Mouse (Mus musculus): Measurements from ENCODE around the gene Nckap5.

Gene Nckap5

GRCm38 (mm10) chr1:126765506-126766170 is 65.0 kb downstream of the Nckap5 start:
- DNase-seq (ENCODE audit: low read depth, low spot score) = no peak

- DNase-seq (ENCODE audit: low read depth, low spot score) = no peak
These were observed 66.4 kb downstream of the Nckap5 start for GRCm38 (mm10) chr1:126764201-126764600.

- DNase-seq (ENCODE audit: low read depth, low spot score) = no peak
These were observed 67.4 kb downstream of the Nckap5 start for GRCm38 (mm10) chr1:126763192-126763591.

GRCm38 (mm10) chr1:126760386-126760785 is 70.2 kb downstream of the Nckap5 start:
- DNase-seq (ENCODE audit: low read depth, low spot score) = no peak

- no peak for DNase-seq (ENCODE audit: low read depth, low spot score)
These were observed 74.9 kb downstream of the Nckap5 start for GRCm38 (mm10) chr1:126755682-126756081.

DNA sequence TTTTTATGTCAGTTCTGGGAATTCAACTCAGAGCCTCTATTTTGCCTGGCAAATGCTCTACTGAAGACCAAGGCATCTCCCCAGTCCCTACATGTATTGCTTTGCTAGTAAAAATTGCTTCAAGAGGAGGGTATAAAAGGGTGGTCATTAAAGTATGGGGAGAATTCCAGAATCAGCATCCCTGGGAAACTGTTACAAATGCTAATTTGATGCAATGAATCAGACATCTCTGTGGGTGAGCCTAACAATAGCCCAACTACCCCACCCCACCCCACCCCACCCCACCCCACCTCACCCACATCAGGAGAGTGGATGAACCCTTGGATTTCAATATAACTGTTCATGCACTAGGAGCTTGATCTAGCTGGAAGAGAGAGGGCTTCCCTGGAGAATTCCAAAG is 77.0 kb downstream of the Nckap5 start:
- no peak for DNase-seq (ENCODE audit: low read depth, low spot score)

GRCm38 (mm10) chr1:126752247-126753037 is 78.2 kb downstream of the Nckap5 start:
- DNase-seq (ENCODE audit: low read depth, low spot score) = no peak

DNA sequence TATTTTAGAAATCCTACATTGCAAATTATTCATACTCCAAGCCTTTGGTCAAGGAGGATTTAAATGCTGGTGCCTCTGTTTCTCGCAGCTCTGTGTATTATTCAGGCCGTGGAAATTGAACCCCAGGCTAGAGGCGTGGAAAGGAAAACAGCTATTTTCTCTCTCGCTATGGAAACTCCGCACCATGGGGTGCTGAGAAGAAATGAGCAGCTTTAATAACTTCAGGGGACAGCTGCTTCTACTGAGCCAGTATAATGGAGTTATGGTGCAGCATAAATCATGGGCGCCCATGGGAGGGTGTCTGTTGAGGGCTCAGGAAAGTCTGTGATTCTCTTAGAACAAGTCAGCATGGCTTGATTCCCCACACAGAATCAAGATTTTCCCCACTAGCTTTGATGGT is 79.5 kb downstream of the Nckap5 start:
- DNase-seq (ENCODE audit: low read depth, low spot score) = no peak

DNA sequence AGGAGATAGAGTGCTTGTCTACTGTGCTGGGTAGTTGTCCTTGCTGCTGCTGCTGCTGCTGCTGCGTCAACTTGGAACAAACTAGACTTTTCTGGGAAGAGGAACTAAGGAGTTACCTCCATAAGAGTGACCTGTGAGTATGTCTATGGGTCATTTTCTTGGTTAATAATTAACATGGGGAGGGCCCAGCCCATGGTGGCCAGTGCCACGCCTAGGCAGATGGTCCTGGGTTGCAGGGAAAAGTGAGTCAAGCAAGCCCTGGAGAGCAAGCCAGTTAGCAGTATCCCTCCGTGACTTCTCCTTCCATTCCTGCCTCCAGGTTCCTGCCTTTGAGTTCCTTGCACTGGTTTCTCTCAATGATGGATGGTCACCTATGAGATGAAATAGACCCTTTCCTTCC is 80.4 kb downstream of the Nckap5 start:
- DNase-seq (ENCODE audit: low read depth, low spot score) = no peak

GRCm38 (mm10) chr1:126747914-126748313 is 82.7 kb downstream of the Nckap5 start:
- DNase-seq (ENCODE audit: low read depth, low spot score) = no peak

- DNase-seq (ENCODE audit: low read depth, low spot score) = no peak
These were observed 85.0 kb downstream of the Nckap5 start for GRCm38 (mm10) chr1:126745482-126746136.

DNA sequence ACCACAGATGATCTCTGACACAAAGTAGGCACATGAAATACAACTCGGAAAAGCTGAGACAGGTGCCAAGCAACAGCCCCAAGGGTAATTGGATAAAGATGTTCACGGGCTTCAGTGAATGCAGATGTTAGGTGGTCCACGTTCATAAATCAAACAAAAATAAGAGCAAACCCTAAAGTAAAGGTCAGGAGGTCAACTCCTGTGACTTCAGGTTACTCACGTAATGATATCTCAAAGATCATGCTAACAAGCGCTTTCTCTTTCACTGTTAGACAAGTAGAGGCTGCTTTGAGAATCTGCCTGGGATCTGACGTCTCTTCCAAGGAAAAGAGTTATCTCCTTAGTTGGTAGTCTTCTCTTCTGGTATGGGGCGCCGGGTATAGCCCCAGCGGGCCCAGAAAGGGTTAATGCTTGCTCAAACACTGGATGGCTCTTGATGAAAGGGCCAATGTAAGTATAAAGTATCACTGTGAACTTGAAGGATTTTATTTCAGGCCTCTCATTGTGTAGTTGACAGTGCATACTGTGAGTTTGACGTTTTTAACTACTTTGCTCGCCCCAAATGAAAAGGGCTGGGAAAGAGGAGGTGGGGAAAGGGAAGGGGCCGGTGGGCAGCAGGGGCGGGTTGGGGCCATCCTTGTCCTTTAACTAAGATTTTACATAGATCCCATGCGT is 85.8 kb downstream of the Nckap5 start:
- DNase-seq (ENCODE audit: low read depth, low spot score) = no peak

DNA sequence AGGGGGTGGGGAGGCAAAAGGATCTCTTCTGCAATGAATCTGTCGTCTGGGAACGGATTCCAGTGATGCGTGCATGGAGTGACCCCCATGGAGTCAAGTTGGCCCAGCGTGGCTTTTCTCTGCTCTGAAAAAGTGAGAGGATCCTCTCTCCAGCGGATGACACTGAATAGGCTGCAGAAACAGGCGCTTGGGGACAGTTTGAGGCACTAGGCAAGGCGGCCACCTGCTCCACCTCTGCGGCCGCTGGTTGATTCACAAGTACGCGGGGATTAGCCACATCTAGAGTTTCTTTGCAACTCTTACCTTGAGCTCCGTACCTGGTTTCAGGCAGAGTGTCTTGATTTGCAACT is 92.3 kb downstream of the Nckap5 start:
- no peak for DNase-seq (ENCODE audit: low read depth, low spot score)

DNA sequence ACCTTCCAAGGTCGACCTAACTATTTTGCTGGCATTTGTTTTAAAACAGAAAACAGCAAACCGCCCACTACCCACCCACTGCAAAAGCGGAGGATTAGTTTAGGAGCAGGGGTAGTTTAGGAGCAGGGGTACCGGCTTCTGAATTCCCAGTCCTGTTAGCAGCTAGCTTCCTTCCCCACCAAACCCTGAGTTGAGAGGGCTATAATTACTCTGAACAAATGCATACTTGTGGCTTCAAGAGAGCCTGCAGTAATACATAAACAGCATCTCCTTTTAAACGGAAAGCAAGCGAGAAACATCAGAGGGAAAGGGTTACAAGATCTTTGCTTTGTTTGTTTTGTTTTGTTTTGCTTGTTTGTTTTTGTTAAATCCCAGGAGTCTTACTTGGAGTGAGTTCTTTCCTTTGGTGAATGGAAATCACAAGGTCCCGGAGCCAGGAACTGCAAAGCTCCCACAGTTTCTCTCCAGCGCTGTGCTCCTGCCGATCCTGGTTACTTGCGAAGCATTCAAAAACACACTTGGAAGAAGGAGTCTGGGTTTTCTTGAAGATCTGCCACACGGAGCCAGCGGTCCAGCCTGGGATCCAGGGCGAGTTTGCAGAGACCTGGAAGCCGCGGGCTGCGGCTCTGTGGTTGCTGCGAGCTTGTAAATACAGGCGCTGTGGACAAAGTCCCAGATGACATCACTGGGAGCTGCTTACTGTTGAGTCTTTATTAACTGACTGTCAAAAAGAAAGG is 92.9 kb downstream of the Nckap5 start:
- no peak for DNase-seq (ENCODE audit: low read depth, low spot score)

DNA sequence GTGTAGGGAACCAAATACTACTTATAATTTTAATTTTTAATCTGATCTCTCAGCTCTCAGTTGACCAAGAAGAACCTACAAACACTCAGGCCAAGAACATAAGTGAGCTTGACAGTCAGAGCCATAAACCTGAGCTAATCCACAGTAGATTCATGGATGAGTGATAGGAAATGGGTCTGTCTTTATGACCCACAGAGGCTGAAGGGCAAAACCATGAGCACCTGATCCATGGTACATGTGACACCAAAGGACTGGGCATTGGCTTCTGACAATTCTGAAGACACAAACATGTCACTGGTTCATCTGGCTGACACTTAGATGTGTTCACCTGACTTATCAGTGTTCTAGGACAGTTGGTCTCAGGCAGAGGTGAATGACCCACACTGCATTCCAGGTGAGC is 98.9 kb downstream of the Nckap5 start:
- no peak for DNase-seq (ENCODE audit: low read depth, low spot score)

GRCm38 (mm10) chr1:126726400-126727055 is 104.1 kb downstream of the Nckap5 start:
- DNase-seq (ENCODE audit: low read depth, low spot score) = peak; percentile 40

- DNase-seq (ENCODE audit: low read depth, low spot score) = no peak
These were observed 104.8 kb downstream of the Nckap5 start for GRCm38 (mm10) chr1:126725628-126726367.

GRCm38 (mm10) chr1:126721917-126722316 is 108.7 kb downstream of the Nckap5 start:
- DNase-seq (ENCODE audit: low read depth, low spot score) = no peak

DNA sequence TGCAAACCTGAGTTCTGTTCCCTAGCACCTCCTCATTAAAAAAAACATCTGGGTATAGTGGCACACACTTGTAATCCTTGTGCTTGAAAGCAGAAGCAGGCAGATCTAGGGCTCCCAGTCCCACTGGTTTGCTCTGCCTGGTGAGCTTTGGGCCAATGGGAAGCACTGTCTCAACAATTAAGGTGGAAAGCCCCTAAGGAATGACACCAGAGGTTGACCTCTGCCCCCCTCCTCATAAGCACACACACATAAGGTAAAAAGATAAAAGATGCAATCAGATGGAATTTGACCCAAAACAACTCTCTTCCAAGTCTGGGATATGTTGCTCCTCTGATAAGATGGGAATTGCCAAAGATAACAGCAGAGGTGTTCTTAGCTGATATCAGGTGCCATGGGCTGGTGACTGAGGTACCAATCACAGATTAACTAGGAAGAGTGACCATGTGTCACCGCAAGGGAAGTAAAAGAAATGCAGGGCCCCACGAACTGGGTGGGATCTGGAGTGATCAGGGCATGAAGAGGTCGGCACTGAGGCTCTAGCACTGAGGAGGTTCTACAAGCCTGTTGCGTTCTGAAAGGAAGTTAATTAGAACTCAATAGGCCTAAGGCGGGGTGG is 110.8 kb downstream of the Nckap5 start:
- DNase-seq (ENCODE audit: low read depth, low spot score) = no peak

DNA sequence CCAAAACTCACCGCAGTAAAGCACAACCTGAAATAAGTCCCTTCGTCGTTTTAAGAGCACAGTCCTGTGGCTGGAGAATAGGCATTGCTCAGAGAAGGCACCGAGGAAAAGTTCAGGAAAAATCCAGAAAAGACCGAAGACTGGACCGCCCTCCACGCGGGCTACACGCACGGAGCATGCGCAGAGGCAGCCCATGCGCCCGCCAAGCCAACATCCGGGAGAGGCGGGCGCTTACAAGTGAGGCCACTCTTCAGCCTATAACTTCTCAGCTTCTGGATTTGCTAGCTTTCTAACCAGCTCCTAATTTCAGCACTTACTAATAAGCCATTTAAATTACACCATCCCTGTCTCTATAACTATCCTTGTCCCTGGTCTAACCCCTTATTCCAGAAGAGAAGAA is 124.0 kb downstream of the Nckap5 start:
- no peak for DNase-seq (ENCODE audit: low read depth, low spot score)

Measured in brain, embryonic 18.5 days (tissue).